Mouse (Mus musculus) forebrain, postnatal 0 days (tissue): ENCODE results near the gene Myom1. TPM values are rescaled to one million over a fixed set of nuclear protein-coding genes. Genes with fewer than 3 reads are reported as not detected.

Source experiments
- ATAC-seq: fragments of 200-750 bp; cut with Nextera tagmentation; 2 replicates; pipeline ENCODE4 v1.8.0; 2017; ENCODE audit warnings: mild to moderate bottlenecking, moderate library complexity
- DNase-seq: peaks from one replicate; pipeline ENCODE4 v3.0.0-alpha.2; 2015
- H3K27ac ChIP-seq: fragments of 300-500 bp; sonication (generic); 2 replicates; pipeline ENCODE4 v1.5.1; 2014; ENCODE audit warnings: low read depth, mild to moderate bottlenecking, antibody characterized with exemption, low read length, moderate library complexity, mixed read lengths
- H3K27me3 ChIP-seq: fragments of 300-500 bp; sonication (generic); 2 replicates; pipeline ENCODE4 v1.6.1; 2014; ENCODE audit warnings: mild to moderate bottlenecking, low read length, mixed read lengths; ENCODE audit not compliant: insufficient read depth
- H3K36me3 ChIP-seq: fragments of 300-500 bp; sonication (generic); 2 replicates; pipeline ENCODE4 v1.6.1; 2014; ENCODE audit warnings: mild to moderate bottlenecking, moderate library complexity; ENCODE audit not compliant: insufficient read depth
- H3K4me1 ChIP-seq: fragments of 300-500 bp; sonication (generic); 2 replicates; pipeline ENCODE4 v1.6.1; 2014; ENCODE audit warnings: antibody characterized with exemption; ENCODE audit not compliant: insufficient read depth
- H3K4me2 ChIP-seq: fragments of 300-500 bp; sonication (generic); 2 replicates; pipeline ENCODE4 v1.6.1; 2014; ENCODE audit warnings: low read depth, mild to moderate bottlenecking, moderate library complexity
- H3K4me3 ChIP-seq: fragments of 300-500 bp; sonication (generic); 2 replicates; pipeline ENCODE4 v1.5.1; 2014; ENCODE audit warnings: low read depth, low read length, mixed read lengths
- H3K9ac ChIP-seq: fragments of 300-500 bp; sonication (generic); 2 replicates; pipeline ENCODE4 v1.6.1; 2014; ENCODE audit warnings: mild to moderate bottlenecking
- H3K9me3 ChIP-seq: fragments of 300-500 bp; sonication (generic); 2 replicates; pipeline ENCODE4 v1.6.1; 2016; ENCODE audit warnings: low read length
- CTCF ChIP-seq: sonication (generic); IDR thresholded peaks from 2 replicates; pipeline ENCODE4 v1.5.1; 2016; ENCODE audit warnings: antibody characterized with exemption, control low read depth, low read depth
- WGBS: fragments of 180-500 bp; shearing (Covaris S2); extraction: QIAGEN DNeasy Blood & Tissue Kit; methylation state at CpG from one replicate; pipeline ENCODE4 v1.1.7; 2014; 5-methylcytosine and 5-hydroxymethylcytosine counted together
- polyA plus RNA-seq: library from polyadenylated mRNA; unstranded; fragments of >200 nt; fragmentation: Nextera tagmentation; extraction: Ambion mirVana; gene quantifications from 2 replicates; pipeline ENCODE4 v1.2.1, GENCODE M21; 2015
- total RNA-seq: library from RNA; depleted of rRNA; stranded (reverse); fragments of >200 nt; gene quantifications from 2 replicates; pipeline ENCODE4 v1.2.3, GENCODE M21; 2014

Myom1 gene
- total and polyA plus RNA-seq, 2 experiments from 2014 or later: 1.2 to 2.0 TPM

- TF ChIP-seq CTCF: no peak
- no peaks in the 10 kb centered on the region for H3K4me1 ChIP-seq
- H3K27ac ChIP-seq: no peak overlapping the region
- no peak overlapping the region for H3K9ac ChIP-seq
- DNase-seq: no peak
- WGBS: 84% methylated on average over 11 of the region's 11 CpGs
- H3K4me3 ChIP-seq: no peak overlapping the region
- H3K9me3 ChIP-seq: no peaks in the 10 kb centered on the region
- no peak for ATAC-seq
- H3K27me3 ChIP-seq: no peaks in the 10 kb centered on the region
- no peaks in the 10 kb centered on the region for H3K36me3 ChIP-seq
- H3K4me2 ChIP-seq: no peak overlapping the region
Measured at GRCm38 (mm10) chr17:71089781-71090480, 87.5 kb downstream of the Myom1 start.

GRCm38 (mm10) chr17:71091024-71091423 is 88.6 kb downstream of the Myom1 start:
- Histone ChIP-seq H3K9me3 (no peaks in the 10 kb centered on the region), H3K27me3 (no peaks in the 10 kb centered on the region), H3K4me2 (no peak overlapping the region), H3K36me3 (no peaks in the 10 kb centered on the region), H3K4me1 (no peaks in the 10 kb centered on the region), H3K27ac (no peak overlapping the region), H3K4me3 (no peak overlapping the region), H3K9ac (no peak overlapping the region)
- no peak for ATAC-seq
- TF ChIP-seq CTCF: no peak
- 75% methylated on average over 4 of the region's 4 CpGs for WGBS
- DNase-seq: no peak

DNA sequence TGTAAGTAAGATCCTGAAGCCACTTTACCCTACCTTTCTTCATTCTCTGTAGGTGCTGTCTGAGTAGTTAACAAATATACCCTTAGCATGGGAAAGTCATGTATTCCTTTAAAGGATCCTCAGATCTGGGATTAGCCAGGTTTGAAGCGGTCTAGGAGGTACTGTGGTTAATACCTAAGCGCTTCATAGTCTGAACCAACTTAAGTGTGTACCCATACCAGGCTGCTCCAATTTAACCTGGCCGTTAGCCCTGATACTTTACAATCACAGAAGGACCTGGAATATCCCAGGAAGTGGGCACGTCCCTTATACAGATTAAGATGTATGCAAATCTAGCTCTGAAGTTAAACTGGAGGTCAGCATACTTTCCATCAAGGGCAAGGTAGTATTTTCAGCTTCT is 89.9 kb downstream of the Myom1 start:
- TF ChIP-seq CTCF: no peak
- Histone ChIP-seq H3K9me3 (no peaks in the 10 kb centered on the region), H3K4me1 (no peaks in the 10 kb centered on the region), H3K36me3 (no peaks in the 10 kb centered on the region), H3K9ac (no peak overlapping the region), H3K4me3 (no peak overlapping the region), H3K27ac (no peak overlapping the region), H3K27me3 (no peaks in the 10 kb centered on the region), H3K4me2 (no peak overlapping the region)
- 93% methylated on average over 4 of the region's 4 CpGs for WGBS
- DNase-seq (no peak), ATAC-seq (no peak)

- no peak for TF ChIP-seq CTCF
- no peak for ATAC-seq
- H3K36me3 ChIP-seq: no peaks in the 10 kb centered on the region
- H3K4me1 ChIP-seq: no peaks in the 10 kb centered on the region
- H3K9me3 ChIP-seq: no peaks in the 10 kb centered on the region
- H3K4me3 ChIP-seq: no peak overlapping the region
- WGBS: 71% methylated on average over 5 of the region's 5 CpGs
- DNase-seq: no peak
- H3K27me3 ChIP-seq: no peaks in the 10 kb centered on the region
- H3K4me2 ChIP-seq: no peak overlapping the region
- no peak overlapping the region for H3K9ac ChIP-seq
- no peak overlapping the region for H3K27ac ChIP-seq
Measured at GRCm38 (mm10) chr17:71093793-71094192, 91.4 kb downstream of the Myom1 start.

DNA sequence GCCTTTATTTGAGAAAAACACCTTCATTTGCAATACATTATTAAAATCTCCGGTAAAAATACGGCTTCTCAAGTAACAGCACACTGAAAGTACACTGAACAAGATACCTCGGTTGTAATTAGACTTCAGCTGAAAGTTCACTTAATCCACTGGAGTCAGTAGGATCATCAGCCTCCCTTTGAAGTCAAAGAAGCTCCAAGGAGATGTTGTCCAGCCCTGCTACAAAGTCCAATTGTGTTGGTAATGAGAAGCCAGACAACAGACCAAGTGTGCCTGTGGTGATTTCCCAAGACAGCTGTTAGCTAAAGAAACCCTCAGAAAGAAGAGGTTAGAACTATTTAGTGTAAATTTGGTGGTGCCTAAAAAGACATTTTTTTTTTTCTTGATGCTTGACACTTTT is 92.0 kb downstream of the Myom1 start:
- H3K27me3 ChIP-seq: no peaks in the 10 kb centered on the region
- H3K36me3 ChIP-seq: no peaks in the 10 kb centered on the region
- H3K27ac ChIP-seq: no peak overlapping the region
- H3K9ac ChIP-seq: no peak overlapping the region
- no peak for DNase-seq
- WGBS: 40% methylated on average over 3 of the region's 3 CpGs
- ATAC-seq: no peak
- no peak for TF ChIP-seq CTCF
- H3K9me3 ChIP-seq: no peaks in the 10 kb centered on the region
- no peaks in the 10 kb centered on the region for H3K4me1 ChIP-seq
- no peak overlapping the region for H3K4me3 ChIP-seq
- no peak overlapping the region for H3K4me2 ChIP-seq

- no peak for TF ChIP-seq CTCF
- Histone ChIP-seq H3K36me3 (no peaks in the 10 kb centered on the region), H3K4me1 (no peaks in the 10 kb centered on the region), H3K4me2 (no peak overlapping the region), H3K4me3 (no peak overlapping the region), H3K27ac (no peak overlapping the region), H3K9ac (no peak overlapping the region), H3K27me3 (no peaks in the 10 kb centered on the region), H3K9me3 (no peaks in the 10 kb centered on the region)
- ATAC-seq (no peak), DNase-seq (no peak)
- WGBS: 83% methylated on average over 8 of the region's 8 CpGs
Measured at GRCm38 (mm10) chr17:71096557-71097208, 94.2 kb downstream of the Myom1 start.

DNA sequence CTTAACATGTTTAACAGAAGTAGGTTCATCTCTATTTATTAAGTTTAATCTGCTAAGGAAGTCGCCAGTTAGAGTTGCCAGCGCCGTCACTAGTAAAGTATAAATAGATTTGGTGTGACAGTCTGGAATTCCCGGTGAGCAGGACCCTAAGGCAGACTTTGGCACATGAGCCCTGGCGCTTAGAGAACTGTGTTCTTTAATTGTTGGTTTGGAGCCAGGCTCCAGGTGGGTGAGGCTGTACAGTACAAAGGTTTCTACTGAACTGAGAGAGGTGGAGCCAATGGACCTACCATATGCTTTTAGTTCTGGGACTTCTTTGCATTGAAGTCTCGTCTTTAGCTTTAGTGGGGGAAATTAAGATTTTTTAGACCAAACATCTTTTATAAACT is 94.8 kb downstream of the Myom1 start:
- Histone ChIP-seq H3K27me3 (no peaks in the 10 kb centered on the region), H3K9me3 (no peaks in the 10 kb centered on the region), H3K9ac (no peak overlapping the region), H3K4me1 (no peaks in the 10 kb centered on the region), H3K4me3 (no peak overlapping the region), H3K36me3 (no peaks in the 10 kb centered on the region), H3K4me2 (no peak overlapping the region), H3K27ac (no peak overlapping the region)
- ATAC-seq: no peak
- no peak for DNase-seq
- no peak for TF ChIP-seq CTCF
- 71% methylated on average over 6 of the region's 6 CpGs for WGBS
